ENCODE assay signal across 12 mouse cellular contexts in the genomic region with DNA sequence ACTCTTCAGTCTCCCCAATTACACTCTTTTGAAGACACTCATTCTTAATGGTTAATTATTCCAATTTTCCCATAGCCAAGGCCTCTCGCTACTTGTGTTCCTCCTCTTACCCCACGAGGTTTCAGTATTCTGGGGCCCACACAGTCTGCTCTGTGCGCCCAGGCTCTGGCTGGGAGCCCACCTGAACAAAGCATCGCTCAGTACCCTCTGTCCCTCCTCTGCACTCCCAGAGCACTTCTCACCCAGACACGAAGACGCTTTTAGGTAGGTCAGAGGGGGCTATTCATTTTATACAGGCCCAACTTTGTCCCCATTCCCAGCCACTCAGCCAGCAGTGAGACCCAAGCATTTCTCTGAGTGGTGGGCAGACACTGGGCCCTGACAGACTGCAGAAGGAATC. TPM values are rescaled to one million over a fixed set of nuclear protein-coding genes. Genes with fewer than 3 reads are reported as not detected.
DNase-seq lines count a peak whose midpoint lies in the region; ATAC-seq and TF ChIP-seq lines count a peak whose summit lies in the region.
"Had no signal": no experiment of that assay in that cellular context is flagged by ENCODE, and none has a peak within 500 bp of the region (broad histone marks: within the 10 kb centered on the region; RNA-seq: fewer than 3 reads in every experiment).

No protein-coding gene starts in this region.

- H3K36me3 ChIP-seq in liver, embryonic 11.5 days (ENCODE audit: control insufficient read depth, insufficient read depth, low read length): no peaks in the 10 kb centered on the region
- H3K36me3 ChIP-seq: intestine, embryonic 15.5 days had no signal

- peak overlapping the region; percentile 50 for H3K27ac ChIP-seq in liver, embryonic 11.5 days (ENCODE audit: low read depth, low read length)
- H3K27ac ChIP-seq in cerebellum, adult 2 months (ENCODE audit: insufficient read depth, low read length): no peak overlapping the region
- H3K27ac ChIP-seq: intestine, embryonic 15.5 days had no signal

- no peak overlapping the region for H3K4me2 ChIP-seq in liver, embryonic 11.5 days
- H3K4me2 ChIP-seq: heart, embryonic 11.5 days; intestine, embryonic 15.5 days had no signal

- no peaks in the 10 kb centered on the region for H3K27me3 ChIP-seq in liver, embryonic 11.5 days (replicated peaks; ENCODE audit: control insufficient read depth, insufficient read depth, low read length)
- H3K27me3 ChIP-seq in cerebellum, adult 2 months (ENCODE audit: control insufficient read depth, insufficient read depth, low read length): no peaks in the 10 kb centered on the region; the same call in 1 of the 2 replicates
- H3K27me3 ChIP-seq: intestine, embryonic 15.5 days had no signal

- intact Hi-C loops in left cerebral cortex, postnatal 25 days (cut with DNase I): no loop called here

- no peak for TF ChIP-seq CTCF in cerebellum, adult 2 months (IDR thresholded peaks at IDR 0.05; ENCODE audit: borderline replicate concordance, insufficient read depth, low read depth, low read length)

- TF ChIP-seq POLR2A in cerebellum, adult 2 months (IDR thresholded peaks at IDR 0.05; ENCODE audit: borderline replicate concordance, insufficient read depth, low read length): no peak

- ATAC-seq in liver, embryonic 11.5 days (replicated peaks; ENCODE audit: low FRiP score): no peak
- ATAC-seq: CD4-positive, CD25-positive, alpha-beta regulatory T cell, adult 4 months; intestine, embryonic 15.5 days had no signal

- 79% methylated on average over 6 of the region's 6 CpGs for WGBS in liver, embryonic 11.5 days
- WGBS in cerebellum, adult 2 months: 58% methylated on average over 6 of the region's 6 CpGs

- no peak overlapping the region for H3K9ac ChIP-seq in liver, embryonic 11.5 days (ENCODE audit: low read depth, low read length)
- H3K9ac ChIP-seq: intestine, embryonic 15.5 days had no signal

- H3K4me1 ChIP-seq in liver, embryonic 11.5 days (replicated peaks; ENCODE audit: control insufficient read depth, insufficient read depth, low read length): peaks cover 23% of the 10 kb centered on the region
- H3K4me1 ChIP-seq in cerebellum, adult 2 months (ENCODE audit: control insufficient read depth, insufficient read depth, low read length): no peaks in the 10 kb centered on the region

- no peak overlapping the region for H3K4me3 ChIP-seq in liver, embryonic 11.5 days (ENCODE audit: low read depth, low read length)
- no peak overlapping the region for H3K4me3 ChIP-seq in cerebellum, adult 2 months (replicated peaks; ENCODE audit: insufficient read depth, low read depth, low read length)
- H3K4me3 ChIP-seq: intestine, embryonic 15.5 days had no signal

- H3K9me3 ChIP-seq in liver, embryonic 11.5 days (ENCODE audit: control insufficient read depth, low read length): no peaks in the 10 kb centered on the region
- H3K9me3 ChIP-seq: intestine, embryonic 15.5 days had no signal

- no peak for DNase-seq in liver, embryonic 11.5 days (ENCODE audit: low spot score)
- DNase-seq in liver: no peak
- DNase-seq in brain, embryonic 18.5 days (ENCODE audit: low read depth, low spot score): peak; percentile 12
- peak; percentile 22 to 26 for DNase-seq in frontal cortex, postnatal 36 days (ENCODE audit: low spot score in 2 of 2)
- DNase-seq in left cerebral cortex, postnatal 25 days (ENCODE audit: low spot score in 2 of 2): peak; percentile 27 to 39
- no peak for DNase-seq in Muller cell, postnatal 12 days (ENCODE audit: inconsistent ontology term)
- no peak for DNase-seq in cerebellum, adult 2 months

RNA-seq across cellular contexts. Expression of a gene that starts 18.9 kb away (rescaled TPM):
- not detected in 2 replicates for polyA plus RNA-seq in liver, embryonic 11.5 days (2014; fragmentation: Nextera tagmentation; extraction: Ambion mirVana)
- total RNA-seq in left cerebral cortex, postnatal 25 days (2021): not detected
- 0.13 TPM in 1 of 2 replicates, not detected in the other for polyA plus RNA-seq in cerebellum, adult 2 months (2012; rRNA removed)
- total RNA-seq: left cerebral cortex, adult 8-10 months had no signal
- polyA plus RNA-seq: CD4-positive, CD25-positive, alpha-beta regulatory T cell, adult 4 months; heart, embryonic 11.5 days; intestine, embryonic 15.5 days; lung, embryonic 16.5 days had no signal

RNA-seq across cellular contexts. Expression of a gene that starts 29.4 kb away (rescaled TPM):
- polyA plus RNA-seq in liver, embryonic 11.5 days (2014; fragmentation: Nextera tagmentation; extraction: Ambion mirVana): 30.8 and 32.9 TPM in 2 replicates
- 10 to 100 TPM; 64.2 to 65.5 TPM for total RNA-seq in left cerebral cortex, postnatal 25 days (2021)
- polyA plus RNA-seq in cerebellum, adult 2 months (2012; rRNA removed): 20.5 and 22.9 TPM in 2 replicates

RNA-seq across cellular contexts. Expression of a gene that starts 36.2 kb away (rescaled TPM):
- polyA plus RNA-seq in liver, embryonic 11.5 days (2014; fragmentation: Nextera tagmentation; extraction: Ambion mirVana): 35.3 and 37.6 TPM in 2 replicates
- 10 to 100 TPM; 30.6 to 31.8 TPM for total RNA-seq in left cerebral cortex, postnatal 25 days (2021)
- polyA plus RNA-seq in cerebellum, adult 2 months (2012; rRNA removed): 33.5 and 33.9 TPM in 2 replicates

Comparison
In these comparisons a context has a peak if more than half of its experiments do, and no peak if none do; other contexts are left out.
1. DNase-seq: peak in brain, embryonic 18.5 days (single experiment), frontal cortex, postnatal 36 days (2 of 2) and left cerebral cortex, postnatal 25 days (2 of 2); none in liver, embryonic 11.5 days (single experiment), liver (single experiment), Muller cell, postnatal 12 days (single experiment) and cerebellum, adult 2 months (0 of 2).